In the genomic region with DNA sequence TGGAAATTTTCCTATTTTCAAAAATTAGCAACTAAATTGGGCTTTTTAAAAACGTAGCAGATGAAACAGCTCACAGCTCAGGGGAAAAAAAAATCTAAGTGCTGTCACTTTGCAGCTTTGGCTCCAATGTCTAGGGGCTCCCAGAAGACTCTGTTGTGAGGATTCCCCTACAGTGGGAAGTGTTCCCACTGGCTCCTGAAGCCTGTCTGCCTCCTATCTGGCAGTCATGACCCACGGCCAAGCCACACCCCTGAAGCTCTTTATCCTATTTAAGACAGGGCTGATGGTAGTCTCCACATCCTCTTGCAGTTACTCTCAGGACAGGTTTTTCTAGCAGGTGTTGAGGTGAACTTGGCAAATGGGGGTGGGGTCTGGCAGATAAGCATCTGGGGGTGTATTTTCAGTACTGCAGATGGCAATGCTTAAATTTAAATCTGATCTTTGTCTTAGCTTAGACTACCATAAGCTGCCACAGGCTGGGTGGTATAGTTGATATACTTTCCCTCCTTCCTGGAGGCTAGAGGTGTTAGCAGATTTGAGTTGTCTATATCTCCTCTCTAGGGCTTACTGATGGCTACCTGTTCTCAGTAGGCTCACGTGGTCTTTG, we compare ENCODE assay signal across 23 mouse cellular contexts.
DNase-seq lines count a peak whose midpoint lies in the region; ATAC-seq lines count a peak whose summit lies in the region.
"Had no signal": no experiment of that assay in that cellular context is flagged by ENCODE, and none has a peak within 500 bp of the region (broad histone marks: within the 10 kb centered on the region; RNA-seq: fewer than 3 reads in every experiment).

No protein-coding gene starts in this region.

- no peak overlapping the region for H3K4me3 ChIP-seq in forebrain, embryonic 15.5 days
- no peak overlapping the region for H3K4me3 ChIP-seq in forebrain, embryonic 10.5 days
- H3K4me3 ChIP-seq in midbrain, embryonic 14.5 days (replicated peaks; ENCODE audit: low read depth, low read length), result no peak overlapping the region
- H3K4me3 ChIP-seq: embryonic facial prominence, embryonic 15.5 days had no signal

- no peak overlapping the region for H3K4me2 ChIP-seq in forebrain, embryonic 15.5 days (replicated peaks)
- no peak overlapping the region for H3K4me2 ChIP-seq in midbrain, embryonic 14.5 days (ENCODE audit: low read length)
- H3K4me2 ChIP-seq: embryonic facial prominence, embryonic 15.5 days; midbrain, embryonic 11.5 days had no signal

- H3K9me3 ChIP-seq in forebrain, embryonic 15.5 days, result no peaks in the 10 kb centered on the region
- no peaks in the 10 kb centered on the region for H3K9me3 ChIP-seq in forebrain, embryonic 10.5 days
- H3K9me3 ChIP-seq in midbrain, embryonic 14.5 days (ENCODE audit: control insufficient read depth, low read length), result no peaks in the 10 kb centered on the region
- H3K9me3 ChIP-seq: embryonic facial prominence, embryonic 15.5 days had no signal

- H3K36me3 ChIP-seq in forebrain, embryonic 15.5 days, result no peaks in the 10 kb centered on the region
- H3K36me3 ChIP-seq in forebrain, embryonic 10.5 days (replicated peaks), result no peaks in the 10 kb centered on the region
- peaks cover 9% of the 10 kb centered on the region; the same call in 1 of the 2 replicates for H3K36me3 ChIP-seq in midbrain, embryonic 14.5 days (ENCODE audit: control insufficient read depth, insufficient read depth, low read length)
- H3K36me3 ChIP-seq: embryonic facial prominence, embryonic 15.5 days had no signal

- H3K4me1 ChIP-seq in forebrain, embryonic 15.5 days, result peaks cover 22% of the 10 kb centered on the region
- H3K4me1 ChIP-seq in forebrain, embryonic 10.5 days, result no peaks in the 10 kb centered on the region; the same call in 1 of the 2 replicates
- H3K4me1 ChIP-seq in midbrain, embryonic 14.5 days (ENCODE audit: control insufficient read depth, insufficient read depth, low read length), result no peaks in the 10 kb centered on the region
- H3K4me1 ChIP-seq: embryonic facial prominence, embryonic 15.5 days had no signal

- 63% methylated on average over 3 of the region's 3 CpGs for WGBS in forebrain, embryonic 15.5 days
- WGBS in forebrain, embryonic 10.5 days, result 86% methylated on average over 3 of the region's 3 CpGs
- WGBS in midbrain, embryonic 14.5 days, result 72% methylated on average over 3 of the region's 3 CpGs

- peak; percentile 60 for ATAC-seq in forebrain, embryonic 15.5 days (replicated peaks)
- ATAC-seq in erythroid progenitor cell, adult 5-6 weeks (replicated peaks; ENCODE audit: low FRiP score, poor library complexity, severe bottlenecking), result peak; percentile 78
- no peak for ATAC-seq in midbrain, embryonic 14.5 days (ENCODE audit: low FRiP score, low TSS enrichment)
- ATAC-seq: hindbrain, embryonic 16.5 days had no signal

- H3K9ac ChIP-seq in forebrain, embryonic 15.5 days (replicated peaks), result no peak overlapping the region
- no peak overlapping the region for H3K9ac ChIP-seq in midbrain, embryonic 14.5 days (replicated peaks; ENCODE audit: low read length)
- H3K9ac ChIP-seq: embryonic facial prominence, embryonic 15.5 days had no signal

- no peak for DNase-seq in forebrain, embryonic 10.5 days (ENCODE audit: extremely low spot score, low spot score)
- peak; percentile 26 to 48 for DNase-seq in right cerebral cortex, postnatal 10 days (ENCODE audit: low spot score in 2 of 2)
- no peak for DNase-seq in right cerebral cortex, postnatal 25 days
- no peak for DNase-seq in yolk sac, embryonic 10.5 days (ENCODE audit: low spot score)
- DNase-seq in adipocyte (ENCODE audit: low spot score), result no peak
- no peak for DNase-seq in midbrain, embryonic 14.5 days
- DNase-seq: cerebellum, adult 11 months; cerebellum, postnatal 25 days; embryo, embryonic 11 days; gastrocnemius, postnatal 10 days; heart, adult 18-20 months; heart, postnatal 4 days; kidney, adult 11 months; layer of hippocampus, postnatal 36 days; thymus, postnatal 36 days had no signal

- H3K27me3 ChIP-seq in forebrain, embryonic 15.5 days, result no peaks in the 10 kb centered on the region
- peaks cover 39% of the 10 kb centered on the region for H3K27me3 ChIP-seq in forebrain, embryonic 10.5 days (ENCODE audit: poor library complexity, severe bottlenecking)
- no peaks in the 10 kb centered on the region for H3K27me3 ChIP-seq in midbrain, embryonic 14.5 days (ENCODE audit: control insufficient read depth, insufficient read depth, low read length)
- H3K27me3 ChIP-seq: CH12.LX; embryonic facial prominence, embryonic 15.5 days had no signal

- H3K27ac ChIP-seq in forebrain, embryonic 15.5 days (replicated peaks), result peak overlapping the region; percentile 63
- H3K27ac ChIP-seq in forebrain, embryonic 10.5 days, result no peak overlapping the region
- H3K27ac ChIP-seq in midbrain, embryonic 14.5 days (replicated peaks; ENCODE audit: low read depth, low read length), result no peak overlapping the region
- H3K27ac ChIP-seq: embryonic facial prominence, embryonic 15.5 days; kidney, postnatal 0 days; macrophage had no signal

Comparison
In these comparisons a context has a peak if more than half of its experiments do, and no peak if none do; other contexts are left out.
1. DNase-seq: peak in right cerebral cortex, postnatal 10 days (2 of 2); none in forebrain, embryonic 10.5 days (single experiment), right cerebral cortex, postnatal 25 days (single experiment), yolk sac, embryonic 10.5 days (single experiment), adipocyte (single experiment) and midbrain, embryonic 14.5 days (single experiment).